Mouse (Mus musculus): Measurements from ENCODE around the gene Snrpb2. TPM values are rescaled to one million over a fixed set of nuclear protein-coding genes. Genes with fewer than 3 reads are reported as not detected.

Gene Snrpb2
- polyA plus RNA-seq, 1 experiment = 42.4 TPM

Other genes with a start within 250 kb of the Snrpb2 start
- 13.7 and 15.0 TPM in 2 replicates for gene Kif16b, start 161.5 kb upstream of the Snrpb2 start, polyA plus RNA-seq (2012; ENCODE audit: insufficient read depth, insufficient read length, missing spikeins)
- gene Otor, start 15.4 kb downstream of the Snrpb2 start, polyA plus RNA-seq (2012; ENCODE audit: insufficient read depth, insufficient read length, missing spikeins) = not detected in 2 replicates

Measured in brown adipose tissue, adult 24 weeks (tissue).